Mouse (Mus musculus) bone marrow macrophage, adult 2 months (primary cell): ENCODE data around the gene Gng13. TPM values are rescaled to one million over a fixed set of nuclear protein-coding genes. Genes with fewer than 3 reads are reported as not detected.

Experiments used
- H3K27ac ChIP-seq: 2 replicates; pipeline ENCODE4 v1.5.1; 2012; ENCODE audit warnings: low read depth, low read length; ENCODE audit not compliant: insufficient read depth
- H3K4me1 ChIP-seq: 2 replicates; pipeline ENCODE4 v1.6.1; 2012; ENCODE audit warnings: low read length; ENCODE audit not compliant: control insufficient read depth, insufficient read depth
- H3K4me3 ChIP-seq: 2 replicates; pipeline ENCODE4 v1.5.1; 2012; ENCODE audit warnings: mild to moderate bottlenecking, low read length, moderate library complexity; ENCODE audit not compliant: insufficient read depth
- CTCF ChIP-seq: IDR thresholded peaks from 2 replicates; pipeline ENCODE4 v1.5.1; 2012; ENCODE audit warnings: low read depth, mild to moderate bottlenecking, low read length, moderate library complexity
- POLR2A ChIP-seq: IDR thresholded peaks from 2 replicates; pipeline ENCODE4 v1.6.1; 2012; ENCODE audit warnings: mild to moderate bottlenecking, low read depth, low read length, borderline replicate concordance
- polyA plus RNA-seq: library from polyadenylated mRNA; stranded (reverse); fragments of >200 nt; gene quantifications from 2 replicates; pipeline ENCODE4 v1.2.4, GENCODE M21; 2012; ENCODE audit not compliant: missing spikeins, insufficient read depth, insufficient read length

The Gng13 gene
- polyA plus RNA-seq, 1 experiment, result not detected

GRCm38 (mm10) chr17:25751446-25751845 is 34.5 kb downstream of the Gng13 start:
- Histone ChIP-seq H3K4me3 (no peak overlapping the region), H3K27ac (no peak overlapping the region), H3K4me1 (no peaks in the 10 kb centered on the region)
- TF ChIP-seq CTCF (no peak), POLR2A (no peak)

GRCm38 (mm10) chr17:25754241-25754640 is 37.3 kb downstream of the Gng13 start, which contains the start of gene Msln:
Msln (minus strand) TSS chr17:25754378.
- Histone ChIP-seq H3K4me1 (no peaks in the 10 kb centered on the region), H3K27ac (no peak within 1 kb of the TSS), H3K4me3 (no peak within 1 kb of the TSS)
- TF ChIP-seq POLR2A (no peak), CTCF (no peak)

- TF ChIP-seq CTCF, result no peak
- no peak overlapping the region for H3K27ac ChIP-seq
- peaks cover 2% of the 10 kb centered on the region; the same call in 1 of the 2 replicates for H3K4me1 ChIP-seq
- H3K4me3 ChIP-seq, result no peak overlapping the region
These were observed 38.1 kb downstream of the Gng13 start for GRCm38 (mm10) chr17:25755086-25755485.

- Histone ChIP-seq H3K27ac (no peak overlapping the region), H3K4me1 (peaks cover 8% of the 10 kb centered on the region), H3K4me3 (no peak overlapping the region)
- TF ChIP-seq POLR2A (no peak), CTCF (no peak)
These were observed 38.8 kb downstream of the Gng13 start for GRCm38 (mm10) chr17:25755627-25756377.

GRCm38 (mm10) chr17:25756378-25757242 is 39.6 kb downstream of the Gng13 start:
- peaks cover 13% of the 10 kb centered on the region for H3K4me1 ChIP-seq
- H3K27ac ChIP-seq, result no peak overlapping the region
- TF ChIP-seq POLR2A, result no peak
- TF ChIP-seq CTCF, result no peak
- no peak overlapping the region for H3K4me3 ChIP-seq

- no peak for TF ChIP-seq POLR2A
- no peak for TF ChIP-seq CTCF
- H3K4me1 ChIP-seq, result peaks cover 21% of the 10 kb centered on the region
- H3K4me3 ChIP-seq, result no peak overlapping the region
- no peak overlapping the region for H3K27ac ChIP-seq
These were observed 40.7 kb downstream of the Gng13 start for GRCm38 (mm10) chr17:25757691-25758090.

GRCm38 (mm10) chr17:25760148-25760547 is 43.2 kb downstream of the Gng13 start:
- Histone ChIP-seq H3K4me3 (no peak overlapping the region), H3K27ac (no peak overlapping the region), H3K4me1 (peaks cover 21% of the 10 kb centered on the region)
- TF ChIP-seq CTCF (no peak), POLR2A (no peak)

- H3K4me1 ChIP-seq, result peaks cover 21% of the 10 kb centered on the region
- no peak overlapping the region for H3K4me3 ChIP-seq
- peak overlapping the region; percentile 60 for H3K27ac ChIP-seq
- no peak for TF ChIP-seq POLR2A
- no peak for TF ChIP-seq CTCF
These were observed 44.6 kb downstream of the Gng13 start for GRCm38 (mm10) chr17:25761561-25761970.

- Histone ChIP-seq H3K27ac (no peak overlapping the region), H3K4me3 (no peak overlapping the region), H3K4me1 (peaks cover 21% of the 10 kb centered on the region)
- no peak for TF ChIP-seq CTCF
- TF ChIP-seq POLR2A, result no peak
These were observed 45.6 kb downstream of the Gng13 start for GRCm38 (mm10) chr17:25762591-25762990.

- no peak overlapping the region for H3K27ac ChIP-seq
- peaks cover 12% of the 10 kb centered on the region for H3K4me1 ChIP-seq
- no peak overlapping the region for H3K4me3 ChIP-seq
- TF ChIP-seq POLR2A (no peak), CTCF (no peak)
These were observed 48.9 kb downstream of the Gng13 start for GRCm38 (mm10) chr17:25765886-25766285.

Other genes with a start within 250 kb of the Gng13 start
- not detected in 2 replicates for gene Sstr5, start 219.9 kb upstream of the Gng13 start, polyA plus RNA-seq
- gene Sox8, start 146.5 kb upstream of the Gng13 start, polyA plus RNA-seq, result not detected in 2 replicates
- 21.4 and 22.5 TPM in 2 replicates for gene Lmf1, start 138.1 kb upstream of the Gng13 start, polyA plus RNA-seq
- 7.4 and 14.1 TPM in 2 replicates for gene Chtf18, start 10.2 kb downstream of the Gng13 start, polyA plus RNA-seq
- gene Rpusd1, start 10.5 kb downstream of the Gng13 start, polyA plus RNA-seq, result 10.1 and 10.2 TPM in 2 replicates
- not detected in 2 replicates for gene Mslnl, start 18.9 kb downstream of the Gng13 start, polyA plus RNA-seq
- gene Msln, start 37.2 kb downstream of the Gng13 start, polyA plus RNA-seq, result not detected in 2 replicates
- gene Narfl, start 56.6 kb downstream of the Gng13 start, polyA plus RNA-seq, result 36.9 and 40.9 TPM in 2 replicates
- gene Haghl, start 68.5 kb downstream of the Gng13 start, polyA plus RNA-seq, result 30.4 and 31.0 TPM in 2 replicates
- gene Ccdc78, start 69.4 kb downstream of the Gng13 start, polyA plus RNA-seq, result not detected in 2 replicates
- 64.5 and 70.6 TPM in 2 replicates for gene Fam173a, start 75.7 kb downstream of the Gng13 start, polyA plus RNA-seq
- not detected in 2 replicates for gene AC134908.4, start 78.5 kb downstream of the Gng13 start, polyA plus RNA-seq
- gene Metrn, start 80.0 kb downstream of the Gng13 start, polyA plus RNA-seq, result 13.1 and 14.6 TPM in 2 replicates
- not detected in 2 replicates for gene Fbxl16, start 91.9 kb downstream of the Gng13 start, polyA plus RNA-seq
- gene Wdr24, start 106.5 kb downstream of the Gng13 start, polyA plus RNA-seq, result 11.9 and 14.0 TPM in 2 replicates
- gene Jmjd8, start 111.7 kb downstream of the Gng13 start, polyA plus RNA-seq, result 16.3 and 18.0 TPM in 2 replicates
- gene Stub1, start 116.2 kb downstream of the Gng13 start, polyA plus RNA-seq, result 84.9 and 89.7 TPM in 2 replicates
- 1.6 and 3.7 TPM in 2 replicates for gene Rhbdl1, start 120.1 kb downstream of the Gng13 start, polyA plus RNA-seq
- 1.5 TPM in 1 of 2 replicates, not detected in the other for gene Gm20683, start 124.6 kb downstream of the Gng13 start, polyA plus RNA-seq
- 30.8 and 35.1 TPM in 2 replicates for gene Rhot2, start 127.7 kb downstream of the Gng13 start, polyA plus RNA-seq
- 11.7 and 13.1 TPM in 2 replicates for gene Wdr90, start 144.3 kb downstream of the Gng13 start, polyA plus RNA-seq
- 10.3 and 16.6 TPM in 2 replicates for gene Mcrip2, start 151.6 kb downstream of the Gng13 start, polyA plus RNA-seq
- gene Mettl26, start 157.9 kb downstream of the Gng13 start, polyA plus RNA-seq, result 16.1 and 17.0 TPM in 2 replicates
- 0.84 and 1.4 TPM in 2 replicates for gene Wfikkn1, start 163.7 kb downstream of the Gng13 start, polyA plus RNA-seq
- gene Rab40c, start 202.6 kb downstream of the Gng13 start, polyA plus RNA-seq, result 30.0 and 32.8 TPM in 2 replicates
- gene Pigq, start 227.8 kb downstream of the Gng13 start, polyA plus RNA-seq, result 51.1 and 53.4 TPM in 2 replicates
- not detected in 2 replicates for gene Nhlrc4, start 227.8 kb downstream of the Gng13 start, polyA plus RNA-seq
- gene A930017K11Rik, start 235.4 kb downstream of the Gng13 start, polyA plus RNA-seq, result not detected in 2 replicates